Mouse (Mus musculus) liver, postnatal 0 days (tissue): ENCODE data around the gene Tcf7.

Source experiments
- CTCF ChIP-seq: sonication (generic); IDR thresholded peaks from 2 replicates; pipeline ENCODE4 v1.5.1; 2016; ENCODE audit warnings: antibody characterized with exemption, low read depth
- EP300 ChIP-seq: IDR thresholded peaks from 2 replicates; pipeline ENCODE4 v1.6.1; 2016; ENCODE audit warnings: antibody characterized with exemption, low read depth, mild to moderate bottlenecking

DNA sequence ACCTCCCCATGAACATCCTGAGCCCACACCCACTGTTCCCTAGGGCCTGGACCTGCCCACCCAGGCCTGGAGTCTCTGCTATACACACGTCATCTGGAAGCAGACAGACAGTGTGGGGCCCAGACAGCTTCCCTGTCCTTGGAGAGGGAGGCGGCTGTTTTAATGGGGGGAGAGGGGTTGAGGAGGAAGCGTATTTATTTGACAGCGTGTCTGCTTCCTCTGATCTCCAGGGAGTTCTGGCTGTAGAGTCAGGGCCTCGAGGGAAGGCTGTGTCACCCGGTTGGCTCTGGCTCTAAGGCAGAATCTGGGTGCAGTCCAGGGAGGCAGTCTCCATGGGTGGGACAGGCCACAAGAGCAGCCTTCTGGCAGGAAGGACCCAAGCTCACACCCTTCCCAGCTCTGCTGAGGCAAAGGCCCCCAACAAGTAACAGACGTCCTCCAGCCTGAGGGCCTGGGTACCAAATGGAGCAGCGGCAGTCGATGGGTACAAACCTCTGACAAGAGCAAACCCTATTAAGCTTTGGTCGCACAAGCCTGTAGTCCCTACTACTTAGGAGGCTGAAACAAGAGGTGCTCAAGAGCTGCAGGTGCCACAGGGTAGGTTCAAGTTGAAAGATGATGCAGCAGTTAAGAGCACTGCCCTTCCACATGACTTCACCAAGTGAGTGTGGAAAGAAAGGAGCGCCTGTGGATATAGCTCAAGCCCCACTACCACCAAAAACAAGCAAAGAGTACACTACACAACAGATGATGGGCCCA, 9.5 kb downstream of the Tcf7 start:
- TF ChIP-seq CTCF (no peak), EP300 (no peak)
